Mouse (Mus musculus): ENCODE results near the gene Epha4. TPM values are rescaled to one million over a fixed set of nuclear protein-coding genes. Genes with fewer than 3 reads are reported as not detected.

Gene Epha4
- polyA plus RNA-seq, 1 experiment, result 2.4 TPM

DNA sequence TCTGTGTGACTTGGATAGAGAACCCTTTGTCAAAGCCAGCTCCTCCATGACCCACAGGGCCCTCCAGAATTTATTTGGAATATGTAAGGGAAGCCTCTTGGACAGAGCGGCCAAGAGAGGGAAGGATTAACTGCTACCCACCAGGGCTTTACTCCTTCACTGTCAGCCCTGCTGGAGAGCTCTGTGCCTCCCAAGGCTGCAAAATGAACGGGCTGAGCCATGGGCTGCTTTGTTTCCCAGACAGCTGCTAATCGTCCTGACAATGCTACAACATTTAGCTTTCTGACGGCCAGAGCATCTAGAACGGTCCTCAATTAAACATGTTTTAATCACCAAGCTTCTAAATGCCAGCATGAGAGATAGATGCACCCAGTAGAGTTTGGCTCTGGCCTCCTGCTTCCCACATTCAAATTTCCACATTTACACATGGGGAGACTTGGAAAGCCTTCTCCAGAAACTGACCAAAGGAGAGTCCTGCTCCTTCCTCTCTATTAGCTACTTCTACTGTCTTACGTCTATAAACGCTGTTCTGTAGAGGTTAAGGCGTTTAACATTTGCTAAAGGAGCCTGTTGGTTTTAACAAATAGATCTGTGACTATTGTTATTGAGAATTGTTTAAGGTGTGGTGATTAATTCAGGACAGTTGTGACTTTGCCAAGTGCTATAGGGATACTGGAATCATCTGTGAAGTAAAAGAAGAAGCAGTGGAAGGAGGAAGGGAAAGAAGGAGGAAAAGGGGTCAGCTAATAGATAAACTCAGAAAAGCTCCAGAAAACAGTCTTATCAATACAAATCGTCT lies 101.8 kb downstream of the Epha4 start:
- WGBS, result 75% methylated on average over 9 of the region's 9 CpGs
- DNase-seq (ENCODE audit: low read depth, low spot score), result no peak

DNA sequence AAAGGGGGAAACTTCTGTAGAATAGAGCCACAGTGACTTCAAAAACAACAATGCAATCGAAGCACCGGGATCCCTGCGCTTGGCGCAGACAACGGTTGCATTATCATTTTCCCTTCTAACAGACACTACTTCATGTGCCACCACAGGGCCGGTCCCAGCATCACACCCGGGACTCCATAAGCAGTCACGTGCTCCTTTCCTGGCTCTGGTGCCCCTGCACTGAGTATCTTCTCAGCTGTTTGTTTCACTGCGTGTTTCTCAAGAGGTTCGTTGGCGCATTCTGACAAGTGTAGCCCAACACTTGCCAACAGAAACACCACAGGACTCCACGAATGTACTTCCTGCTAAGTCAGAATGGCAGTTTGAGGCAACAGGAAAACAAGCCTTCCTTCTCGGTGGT lies 102.6 kb downstream of the Epha4 start:
- WGBS, result 78% methylated on average over 13 of the region's 13 CpGs
- DNase-seq (ENCODE audit: low read depth, low spot score), result no peak

DNA sequence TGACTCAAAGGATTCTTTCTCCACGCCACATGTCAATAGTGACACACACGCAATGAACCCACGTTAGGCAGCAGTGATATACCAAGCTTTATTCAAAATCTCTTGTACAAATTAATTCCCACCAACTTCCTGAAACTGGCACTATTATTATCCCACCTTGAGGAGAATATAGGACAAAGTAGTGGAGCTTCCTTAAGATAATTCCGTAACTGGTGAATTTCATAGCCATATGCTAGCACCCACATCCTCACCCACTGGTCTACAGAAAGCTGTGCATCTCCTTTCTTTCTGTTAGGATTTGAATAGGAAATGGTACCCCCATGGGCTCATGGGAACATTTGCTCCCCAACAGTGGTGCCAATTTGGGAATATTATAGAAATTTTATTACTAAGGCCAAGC lies 103.7 kb downstream of the Epha4 start:
- 92% methylated on average over 4 of the region's 4 CpGs for WGBS
- no peak for DNase-seq (ENCODE audit: low read depth, low spot score)

DNA sequence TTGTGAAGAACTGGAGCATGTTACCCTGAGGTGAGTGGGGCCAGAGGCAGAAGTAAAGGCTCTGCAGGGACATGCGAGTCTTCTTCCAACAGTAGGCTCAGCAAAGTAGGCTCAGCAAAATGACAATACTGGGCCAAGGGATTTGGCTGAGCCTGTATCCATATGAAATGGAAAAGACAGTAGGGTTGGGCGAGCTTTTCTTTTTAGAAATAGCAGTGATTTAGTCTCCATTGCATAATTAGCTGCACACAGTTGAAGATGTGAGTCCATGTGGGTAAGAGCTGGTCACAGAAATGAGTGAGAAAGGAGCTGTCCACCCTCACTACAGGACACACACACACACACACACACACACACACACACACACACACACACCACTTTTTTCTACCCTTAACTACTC lies 104.2 kb downstream of the Epha4 start:
- WGBS, result 90% methylated on average over 2 of the region's 2 CpGs
- DNase-seq (ENCODE audit: low read depth, low spot score), result no peak

DNA sequence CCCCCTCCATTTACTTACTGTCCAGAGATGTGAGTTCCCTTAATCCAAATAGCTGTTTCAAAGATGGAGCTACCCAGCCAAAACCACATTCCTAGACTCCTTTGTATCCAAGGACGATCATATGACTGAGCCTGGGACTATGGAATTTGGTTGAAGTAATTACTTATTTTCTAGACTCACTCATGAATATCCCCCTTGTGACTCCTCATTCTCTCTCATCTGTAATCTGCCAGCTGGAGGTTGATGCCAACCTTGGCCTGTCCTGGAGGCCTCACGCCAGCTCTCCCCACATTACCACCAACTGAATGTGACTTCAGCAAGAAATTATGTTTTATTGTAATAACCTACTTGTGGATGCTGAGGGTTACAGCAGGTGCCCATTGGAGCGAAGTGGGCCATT lies 104.7 kb downstream of the Epha4 start:
- 93% methylated on average over 3 of the region's 3 CpGs for WGBS
- DNase-seq (ENCODE audit: low read depth, low spot score), result no peak

DNA sequence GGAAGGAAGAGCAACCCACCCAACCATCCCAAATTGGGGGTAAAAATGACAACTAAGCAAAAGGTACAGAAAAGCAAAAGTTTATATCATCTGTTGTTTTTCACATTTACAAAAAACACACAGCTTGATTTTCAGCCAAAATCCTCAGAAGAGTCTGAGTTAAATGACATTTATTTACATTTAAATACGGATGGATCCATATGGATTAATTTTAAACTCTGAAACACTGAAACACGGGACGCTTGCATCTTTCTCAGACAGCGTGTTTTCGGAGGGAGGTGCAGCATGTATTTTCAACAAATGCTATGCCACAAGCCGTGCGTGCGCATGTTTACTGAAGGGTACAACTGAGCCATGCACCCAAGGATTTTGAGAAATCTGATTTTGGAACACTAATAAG lies 105.4 kb downstream of the Epha4 start:
- WGBS, result 87% methylated on average over 8 of the region's 8 CpGs
- no peak for DNase-seq (ENCODE audit: low read depth, low spot score)

DNA sequence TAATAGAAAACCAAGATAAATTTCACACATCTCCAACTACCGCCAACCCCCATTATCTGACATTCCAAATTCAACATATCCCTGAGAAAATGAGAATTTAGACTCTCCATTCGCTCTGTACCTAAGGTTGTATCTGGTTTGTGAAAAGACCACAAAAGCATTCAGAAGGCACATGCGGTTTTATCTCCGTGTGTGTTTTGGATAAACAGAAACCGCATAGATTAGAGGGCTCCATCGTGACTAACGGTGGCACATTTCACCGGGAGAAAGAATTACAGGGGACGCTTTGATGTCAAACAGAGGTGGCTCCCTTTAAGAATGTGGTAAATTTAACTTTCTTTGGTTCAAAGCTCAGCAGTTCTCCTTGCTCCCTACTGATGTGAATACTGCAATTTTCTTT lies 107.5 kb downstream of the Epha4 start:
- DNase-seq (ENCODE audit: low read depth, low spot score), result no peak
- WGBS, result 49% methylated on average over 9 of the region's 9 CpGs

DNA sequence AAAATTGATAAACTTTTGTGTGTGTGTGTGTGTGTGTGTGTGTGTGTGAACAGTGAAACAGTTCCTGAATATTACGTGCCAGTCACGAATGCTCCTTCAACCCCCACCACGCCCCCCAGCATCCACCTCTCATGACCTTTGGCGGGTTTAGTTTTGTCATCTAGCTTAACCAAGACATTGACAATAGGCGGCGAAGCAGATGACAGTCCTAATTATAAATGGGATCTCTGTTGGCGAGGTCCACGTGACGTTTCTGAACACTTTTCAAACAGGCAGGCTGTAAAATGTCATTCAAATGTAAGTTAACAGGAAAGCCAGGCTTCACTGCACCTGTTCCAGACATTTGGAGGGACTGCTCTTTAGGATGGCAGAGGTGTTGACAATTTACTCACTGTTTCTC lies 108.3 kb downstream of the Epha4 start:
- DNase-seq (ENCODE audit: low read depth, low spot score), result no peak
- WGBS, result 89% methylated on average over 9 of the region's 9 CpGs

DNA sequence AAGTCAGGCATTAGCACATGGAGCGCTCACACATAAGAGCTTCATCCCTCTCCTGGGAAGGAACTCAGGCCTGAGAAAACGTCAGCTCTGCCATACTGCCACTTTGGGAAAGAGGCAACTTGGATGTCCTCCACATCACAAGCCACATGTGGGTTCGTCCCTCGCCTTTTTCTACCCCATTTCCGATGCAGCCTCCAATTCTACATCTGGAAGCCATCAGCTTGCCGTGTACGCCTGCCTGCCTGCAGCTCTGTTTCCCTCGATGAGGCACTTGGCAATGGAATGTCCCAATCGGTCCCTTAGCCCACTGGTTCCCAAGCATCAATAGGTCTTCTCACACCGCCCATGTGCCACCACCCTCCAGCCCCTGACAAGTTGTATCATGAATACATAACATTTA lies 110.4 kb downstream of the Epha4 start:
- WGBS, result 89% methylated on average over 10 of the region's 10 CpGs
- no peak for DNase-seq (ENCODE audit: low read depth, low spot score)

DNA sequence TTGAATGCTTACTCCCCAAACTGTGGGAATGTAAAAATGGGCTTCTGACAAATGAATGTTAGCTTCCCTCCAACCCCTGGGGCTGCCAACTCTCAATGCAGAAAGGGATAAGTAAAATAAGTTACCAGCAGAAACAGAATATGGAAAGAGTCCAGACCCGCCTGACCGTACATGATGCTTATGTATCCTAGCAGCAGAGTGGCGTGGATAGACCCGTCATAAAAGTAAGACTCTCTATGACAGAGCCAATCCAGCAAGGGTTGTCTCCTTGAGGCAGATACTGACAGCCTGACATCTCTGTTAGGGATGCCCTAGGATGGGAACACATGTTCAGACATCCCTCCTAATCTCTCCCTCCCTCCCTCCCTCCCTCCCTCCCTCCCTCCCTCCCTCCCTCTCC lies 111.9 kb downstream of the Epha4 start:
- WGBS, result 54% methylated on average over 4 of the region's 4 CpGs
- DNase-seq (ENCODE audit: low read depth, low spot score), result no peak

DNA sequence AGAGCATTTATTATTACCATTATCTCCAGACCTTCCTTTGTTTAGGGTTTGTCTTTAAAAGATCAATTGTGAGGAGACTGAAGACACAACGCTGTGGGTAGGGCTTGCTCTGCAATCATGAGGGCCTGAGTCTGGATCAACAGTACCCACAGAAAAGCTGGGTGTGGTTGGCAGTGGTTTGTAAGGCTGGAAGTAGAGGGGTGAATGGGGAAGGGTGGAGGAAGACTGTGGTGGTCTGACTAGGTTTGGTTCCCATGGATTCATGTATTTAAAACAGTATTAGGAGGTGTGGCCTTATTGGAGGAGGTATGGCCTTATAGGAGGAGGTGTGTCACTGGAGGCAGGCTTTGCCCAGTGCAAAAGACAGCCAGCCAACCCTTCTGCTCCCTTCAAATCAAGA lies 113.4 kb downstream of the Epha4 start:
- DNase-seq (ENCODE audit: low read depth, low spot score), result no peak
- 67% methylated on average over 1 of the region's 1 CpGs for WGBS

DNA sequence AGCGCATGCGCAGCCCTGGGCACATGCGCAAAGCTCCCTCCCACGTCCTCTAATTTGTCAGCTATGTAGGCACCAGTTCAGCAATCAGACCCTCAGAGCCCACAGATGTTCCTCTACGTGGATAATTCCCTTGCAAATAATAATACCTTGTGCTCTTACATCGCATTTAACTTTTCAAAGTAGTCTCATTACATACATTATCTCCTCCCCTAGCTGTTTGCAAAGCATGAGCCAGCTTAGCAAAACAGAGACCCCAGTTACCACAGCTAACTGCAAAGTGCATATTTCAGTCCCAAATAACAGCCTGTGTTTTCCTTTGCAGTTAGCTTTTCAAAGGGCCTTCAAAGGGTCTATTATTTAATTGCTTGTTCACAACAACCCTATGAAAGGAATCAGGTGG lies 123.3 kb downstream of the Epha4 start:
- WGBS, result 95% methylated on average over 6 of the region's 6 CpGs
- DNase-seq (ENCODE audit: low read depth, low spot score), result no peak

DNA sequence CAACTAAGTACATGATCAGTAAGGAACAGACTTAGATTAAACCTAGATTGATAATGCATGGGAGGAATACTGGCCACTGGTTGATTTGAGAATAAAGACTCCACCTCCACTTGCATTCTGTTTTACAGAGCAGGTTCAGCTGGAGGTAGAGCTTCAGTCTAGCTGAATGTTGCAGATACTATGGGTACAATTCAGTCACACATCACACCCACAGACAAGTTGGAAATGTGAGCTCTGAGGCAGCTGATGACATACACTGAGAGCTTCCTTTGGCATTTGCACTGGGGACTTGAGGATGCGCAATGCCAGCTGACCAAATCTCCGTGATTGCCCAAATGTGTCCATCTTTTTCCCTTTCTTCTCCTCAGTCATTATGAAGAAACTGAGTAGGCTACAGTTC lies 125.8 kb downstream of the Epha4 start:
- DNase-seq (ENCODE audit: low read depth, low spot score), result no peak
- 100% methylated on average over 2 of the region's 2 CpGs for WGBS

DNA sequence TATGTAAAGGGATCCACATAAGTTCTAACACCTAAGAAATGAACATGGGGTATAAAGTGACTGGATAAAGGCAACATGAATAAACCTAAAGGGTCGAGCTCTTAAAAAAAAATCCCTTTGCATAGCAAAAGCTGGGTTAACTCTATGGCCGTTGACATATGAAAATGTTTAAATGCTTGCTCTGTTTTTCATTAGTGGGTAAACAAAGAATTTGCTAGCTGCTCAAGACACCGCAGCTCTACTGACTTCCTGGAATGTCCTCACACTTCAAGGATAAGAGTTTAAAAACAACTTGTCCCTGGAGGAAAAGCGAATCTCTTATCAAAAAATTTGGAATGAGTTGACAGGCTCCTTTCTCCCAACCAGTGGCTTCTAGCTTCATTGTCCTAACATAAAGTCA lies 126.3 kb downstream of the Epha4 start:
- 77% methylated on average over 4 of the region's 4 CpGs for WGBS

DNA sequence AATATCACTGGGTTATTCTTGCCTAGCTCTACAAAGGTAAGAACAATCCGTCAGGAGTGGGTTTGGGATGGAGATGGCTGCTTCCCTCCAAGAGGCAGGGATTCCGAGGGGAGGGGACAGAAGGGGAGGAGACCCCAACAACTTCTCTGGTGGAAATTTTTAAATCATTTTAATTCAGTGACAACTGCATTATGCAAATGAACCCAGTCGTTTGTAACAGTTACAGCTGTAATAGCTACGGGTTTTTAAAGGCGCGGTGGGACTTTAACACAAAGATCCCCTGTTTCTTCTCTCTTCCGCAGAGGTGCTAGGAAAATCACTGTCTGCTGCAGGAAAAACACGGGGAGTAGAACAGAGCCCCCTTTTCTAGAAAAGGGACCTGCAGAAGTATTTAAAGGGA lies 129.3 kb downstream of the Epha4 start:
- 85% methylated on average over 8 of the region's 8 CpGs for WGBS
- DNase-seq (ENCODE audit: low read depth, low spot score), result no peak

More for the DNA sequence above, 126.3 kb downstream of the Epha4 start:
- no peak for DNase-seq (ENCODE audit: low read depth, low spot score)

DNA sequence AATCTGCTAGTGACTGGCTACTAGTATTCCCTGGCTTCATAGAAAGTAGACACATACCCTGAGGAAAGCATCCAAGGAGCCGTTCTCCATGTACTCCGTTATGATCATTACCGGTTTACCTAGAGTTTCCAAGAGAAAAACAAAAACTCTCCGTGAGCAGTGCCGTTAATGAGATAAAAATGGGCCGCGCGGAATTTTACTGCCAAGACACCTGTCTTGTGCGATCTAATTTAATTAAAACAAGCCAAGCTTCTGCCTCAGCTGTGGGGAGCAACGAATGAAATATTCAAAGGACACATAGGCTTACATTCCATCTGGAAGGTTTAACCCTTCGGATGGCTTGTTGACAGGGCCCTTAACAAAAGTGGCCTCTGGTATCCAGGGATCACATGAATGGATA lies 131.4 kb downstream of the Epha4 start:
- 94% methylated on average over 11 of the region's 11 CpGs for WGBS
- no peak for DNase-seq (ENCODE audit: low read depth, low spot score)

DNA sequence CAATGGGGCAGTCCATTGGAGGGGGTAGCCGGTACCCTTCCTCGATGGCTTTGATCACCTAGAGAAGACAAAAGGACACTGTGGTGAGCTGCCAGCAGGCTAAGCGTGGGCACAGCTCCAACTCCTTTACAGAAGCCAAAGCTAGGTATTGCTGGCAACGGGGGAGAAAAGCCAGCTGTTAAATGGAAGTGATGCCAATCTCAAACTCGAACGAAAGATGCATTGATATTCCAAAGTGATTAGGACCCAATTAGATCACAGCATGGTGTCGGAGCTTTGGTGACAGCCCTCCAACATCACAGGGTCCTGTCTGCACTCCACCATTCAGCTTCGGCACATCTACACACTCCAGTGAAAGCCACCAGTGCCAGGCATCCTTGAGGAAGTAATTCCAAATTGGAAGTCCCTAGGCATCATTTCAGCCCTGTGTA lies 137.3 kb downstream of the Epha4 start:
- no peak for DNase-seq (ENCODE audit: low read depth, low spot score)
- WGBS, result 91% methylated on average over 8 of the region's 8 CpGs

DNA sequence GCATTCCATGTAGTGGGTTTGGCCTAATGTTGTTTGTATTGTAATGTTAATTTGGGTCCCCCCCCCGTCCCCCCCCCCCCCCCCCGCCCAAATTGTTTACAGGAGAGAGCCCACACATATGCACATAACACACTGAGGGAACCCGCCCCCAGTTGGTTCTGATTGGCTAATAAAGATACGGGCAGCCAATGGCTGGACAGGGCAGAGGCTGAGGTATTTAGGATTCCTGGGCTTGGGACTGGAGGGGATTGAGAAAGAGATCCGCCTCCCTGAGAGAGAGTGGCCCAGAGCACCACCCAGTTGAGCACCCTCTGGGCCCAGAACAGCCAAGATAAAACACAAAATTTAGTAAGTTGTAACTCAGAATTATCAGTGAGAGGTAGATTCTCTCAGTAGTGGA lies 140.8 kb downstream of the Epha4 start:
- no peak for DNase-seq (ENCODE audit: low read depth, low spot score)
- WGBS, result 65% methylated on average over 5 of the region's 5 CpGs

DNA sequence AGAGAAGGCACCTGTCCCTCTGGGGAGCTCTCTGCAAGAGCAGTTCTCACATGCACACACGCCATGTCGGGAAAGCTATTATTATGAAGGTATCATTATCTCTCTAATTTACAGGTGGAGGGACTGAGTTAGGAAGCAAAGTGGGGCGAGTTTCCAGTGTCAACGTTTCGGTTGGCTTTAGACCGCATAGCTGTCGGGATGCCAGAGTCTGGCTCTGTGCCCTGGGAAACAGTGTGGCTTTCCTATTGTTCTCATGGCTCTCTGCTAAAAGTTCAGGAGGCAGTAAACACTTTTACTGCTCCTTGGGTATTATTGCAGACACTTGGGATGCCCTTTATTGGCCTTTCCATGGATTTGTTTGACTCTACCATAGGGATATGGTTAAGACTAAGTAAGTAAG lies 144.0 kb downstream of the Epha4 start:
- DNase-seq (ENCODE audit: low read depth, low spot score), result no peak
- 41% methylated on average over 7 of the region's 7 CpGs for WGBS

DNA sequence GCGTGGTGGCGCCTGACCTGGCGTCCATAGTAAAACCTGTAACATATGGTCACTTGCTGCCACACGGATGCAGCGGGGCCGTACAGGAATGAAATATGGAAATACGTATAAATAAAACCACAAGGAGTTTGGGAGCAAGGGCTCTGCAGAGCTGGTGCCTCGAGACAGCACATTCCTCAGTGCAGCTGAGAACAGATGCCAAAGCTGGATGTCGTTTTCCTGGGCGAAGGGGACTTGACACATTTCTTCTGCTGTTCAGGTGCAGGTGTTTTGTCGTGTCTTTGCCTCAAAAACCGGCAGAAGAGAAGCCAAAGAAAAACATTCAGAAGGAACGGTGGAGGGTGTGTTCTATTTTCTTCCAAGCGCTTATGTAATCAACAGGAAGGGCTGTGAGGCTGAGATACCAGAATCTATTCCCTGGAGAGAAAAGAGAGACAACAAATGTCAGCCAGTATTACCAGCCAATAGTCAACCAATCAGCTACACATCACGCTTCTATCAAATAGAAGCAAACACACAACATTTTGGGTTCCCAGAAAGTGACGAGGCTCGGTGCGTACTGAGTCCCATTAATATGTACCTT lies 145.5 kb downstream of the Epha4 start:
- no peak for DNase-seq (ENCODE audit: low read depth, low spot score)
- WGBS, result 83% methylated on average over 18 of the region's 18 CpGs

DNA sequence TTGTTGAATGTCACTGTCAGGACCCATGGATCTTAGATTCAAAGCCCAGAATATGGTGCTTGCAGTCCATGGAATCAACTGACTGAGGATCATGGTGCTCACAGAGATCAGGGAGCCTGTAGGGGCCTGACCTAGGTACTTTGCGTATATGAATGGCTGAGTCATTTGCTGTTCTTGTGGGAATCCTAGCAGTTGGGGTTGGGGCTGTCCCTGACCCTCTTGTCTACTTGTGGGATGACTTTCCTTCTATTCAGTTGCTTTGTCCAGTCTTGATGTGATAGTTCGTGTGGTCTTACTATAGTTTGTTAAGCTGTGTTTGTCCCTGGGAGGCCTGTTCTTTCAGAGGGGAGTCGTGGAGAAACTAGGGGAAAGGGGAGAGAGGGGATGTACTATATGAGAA lies 149.0 kb downstream of the Epha4 start:
- 86% methylated on average over 3 of the region's 3 CpGs for WGBS
- no peak for DNase-seq (ENCODE audit: low read depth, low spot score)

DNA sequence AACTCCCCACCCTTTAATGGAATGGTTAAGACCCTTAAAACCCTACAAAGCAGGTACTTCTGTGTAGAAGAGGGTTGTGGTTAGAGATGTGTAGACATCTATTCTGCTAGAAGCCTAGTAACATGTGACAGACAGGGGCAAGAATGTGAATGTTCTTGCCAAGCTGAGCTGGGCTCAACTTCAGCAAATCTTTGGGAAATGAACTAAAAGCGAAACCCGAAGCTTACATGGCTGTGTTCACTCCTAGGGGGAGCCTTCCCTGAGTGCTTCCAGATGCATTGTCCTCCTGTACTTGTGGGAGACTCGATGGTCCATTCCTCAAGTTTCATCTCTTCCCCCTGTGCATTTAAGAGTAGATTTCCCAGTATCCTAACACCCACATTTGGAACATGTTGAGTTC lies 150.3 kb downstream of the Epha4 start:
- WGBS, result 70% methylated on average over 3 of the region's 3 CpGs

More for the DNA sequence above, 150.3 kb downstream of the Epha4 start:
- no peak for DNase-seq (ENCODE audit: low read depth, low spot score)

Measured in large intestine, adult 2 months (tissue).